Mouse (Mus musculus): ENCODE data around the gene Zkscan8. TPM values are rescaled to one million over a fixed set of nuclear protein-coding genes. Genes with fewer than 3 reads are reported as not detected.
"Not testable (repeated sequence)": the region's sequence is repeated elsewhere in the genome, so short reads cannot be mapped to it uniquely, and the experiment has no call there.

The Zkscan8 gene
- 5.0 and 6.7 TPM in 2 replicates for polyA plus RNA-seq (2016; fragmentation: Nextera tagmentation; extraction: Ambion mirVana)

GRCm38 (mm10) chr13:21530781-21531201 lies at the start of gene Zkscan8:
Gene Zkscan8, minus strand, starts transcription at chr13:21531120.
- Histone ChIP-seq H3K9me3 (no peaks in the 10 kb centered on the region), H3K27me3 (ENCODE audit: insufficient read depth, poor library complexity, severe bottlenecking) (no peaks in the 10 kb centered on the region), H3K4me3 (peak within 1 kb of the TSS; percentile 88), H3K4me1 (replicated peaks) (peaks cover 9% of the 10 kb centered on the region), H3K36me3 (peaks cover 12% of the 10 kb centered on the region), H3K27ac (peak within 1 kb of the TSS; percentile 100)
- peak; percentile 92 for DNase-seq (ENCODE audit: low spot score)
- WGBS, result under 1% methylated on average over 39 of the region's 39 CpGs

- Histone ChIP-seq H3K4me3 (no peak within 1 kb of the TSS), H3K4me1 (replicated peaks) (no peaks in the 10 kb centered on the region), H3K27ac (no peak within 1 kb of the TSS), H3K27me3 (ENCODE audit: insufficient read depth, poor library complexity, severe bottlenecking) (no peaks in the 10 kb centered on the region), H3K9me3 (no peaks in the 10 kb centered on the region), H3K36me3 (no peaks in the 10 kb centered on the region)
- no peak for DNase-seq (ENCODE audit: low spot score)
- WGBS, result 59% methylated on average over 1 of the region's 1 CpGs
These were observed 28.9 kb upstream of the Zkscan8 start, which contains the start of gene Olfr1535 for GRCm38 (mm10) chr13:21559793-21560192. Gene Olfr1535, minus strand, starts transcription at chr13:21559893.

- Histone ChIP-seq H3K4me3 (no peak overlapping the region), H3K27ac (no peak overlapping the region), H3K27me3 (ENCODE audit: insufficient read depth, poor library complexity, severe bottlenecking) (no peaks in the 10 kb centered on the region), H3K9me3 (no peaks in the 10 kb centered on the region), H3K4me1 (replicated peaks) (no peaks in the 10 kb centered on the region), H3K36me3 (no peaks in the 10 kb centered on the region)
- DNase-seq (ENCODE audit: low spot score), result no peak
- 68% methylated on average over 3 of the region's 3 CpGs for WGBS
These were observed 19.6 kb upstream of the Zkscan8 start for GRCm38 (mm10) chr13:21550416-21551110.

DNA sequence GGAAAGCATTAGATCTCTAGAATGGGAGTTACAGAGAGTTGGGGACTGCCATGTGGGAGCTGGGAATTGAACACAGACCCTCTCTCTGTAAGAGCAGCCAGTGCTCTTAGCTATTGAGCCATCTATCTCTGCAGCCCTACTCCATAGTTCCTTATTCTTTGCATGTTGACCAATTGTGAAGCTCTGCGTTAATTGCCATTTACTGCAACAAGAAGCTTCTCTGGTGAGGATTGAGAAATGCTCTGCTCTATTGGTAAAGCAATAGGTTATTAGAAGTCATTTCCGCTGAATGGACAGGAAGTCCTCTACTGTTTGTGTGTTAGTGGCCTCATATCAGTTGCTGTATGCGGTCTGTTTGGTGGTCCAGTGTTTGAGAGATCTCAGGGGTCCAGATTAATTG lies 18.6 kb upstream of the Zkscan8 start:
- Histone ChIP-seq H3K4me1 (replicated peaks) (no peaks in the 10 kb centered on the region), H3K9me3 (no peaks in the 10 kb centered on the region), H3K36me3 (no peaks in the 10 kb centered on the region), H3K27me3 (ENCODE audit: insufficient read depth, poor library complexity, severe bottlenecking) (no peaks in the 10 kb centered on the region), H3K27ac (no peak overlapping the region), H3K4me3 (no peak overlapping the region)
- no peak for DNase-seq (ENCODE audit: low spot score)
- WGBS, result 90% methylated on average over 3 of the region's 3 CpGs

DNA sequence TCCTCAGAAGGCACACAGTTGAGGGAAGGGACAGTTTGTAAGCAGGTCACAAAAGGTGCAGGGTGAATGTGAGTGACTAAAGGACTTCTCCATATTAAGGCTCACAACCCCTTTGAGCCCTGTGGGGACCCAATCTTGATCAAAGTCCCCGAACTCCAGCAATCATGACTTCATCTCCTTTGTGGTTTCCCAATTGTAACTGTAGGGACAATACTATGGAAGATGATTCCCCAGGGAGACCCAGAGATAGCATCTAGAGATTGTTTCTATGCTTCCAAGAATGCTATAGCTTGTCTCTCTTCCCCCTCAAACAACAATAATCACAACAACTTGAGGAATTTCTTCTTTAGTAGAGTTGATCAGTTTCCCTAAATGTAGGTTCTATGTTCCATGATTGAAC lies 11.8 kb upstream of the Zkscan8 start, which contains the start of gene Olfr1366:
TSS of gene Olfr1366 (minus strand) at position 101 of the 400 bp plus-strand sequence.
- WGBS, result 73% methylated on average over 1 of the region's 1 CpGs
- Histone ChIP-seq H3K4me1 (replicated peaks) (no peaks in the 10 kb centered on the region), H3K27ac (no peak within 1 kb of the TSS), H3K9me3 (no peaks in the 10 kb centered on the region), H3K4me3 (no peak within 1 kb of the TSS), H3K27me3 (ENCODE audit: insufficient read depth, poor library complexity, severe bottlenecking) (no peaks in the 10 kb centered on the region), H3K36me3 (no peaks in the 10 kb centered on the region)
- no peak for DNase-seq (ENCODE audit: low spot score)

DNA sequence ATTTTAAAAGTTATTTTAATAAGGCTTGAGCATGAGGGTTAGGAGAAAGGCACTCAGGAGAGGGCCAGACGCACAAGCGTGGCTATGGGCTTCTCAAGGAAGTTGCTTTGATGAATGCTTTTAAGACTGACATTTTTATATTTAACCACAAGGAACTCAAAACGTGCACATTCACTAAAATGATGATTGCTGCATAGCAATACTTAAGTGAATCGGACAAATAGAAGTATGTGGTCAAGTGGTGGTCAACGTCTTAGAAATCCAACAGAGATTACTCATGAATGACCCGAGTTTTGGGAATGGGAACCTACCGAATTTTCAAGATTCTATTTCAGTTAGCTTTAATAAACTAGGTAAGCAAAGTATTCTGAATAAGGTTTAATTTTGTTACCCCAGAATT lies 784 bp downstream of the Zkscan8 start:
- Histone ChIP-seq H3K9me3 (no peaks in the 10 kb centered on the region), H3K27ac (no peak overlapping the region; the same call in 1 of the 2 replicates), H3K36me3 (peaks cover 18% of the 10 kb centered on the region), H3K4me3 (peak overlapping the region; percentile 88), H3K27me3 (ENCODE audit: insufficient read depth, poor library complexity, severe bottlenecking) (no peaks in the 10 kb centered on the region), H3K4me1 (replicated peaks) (peaks cover 9% of the 10 kb centered on the region)
- 58% methylated on average over 7 of the region's 7 CpGs for WGBS
- DNase-seq (ENCODE audit: low spot score), result no peak

DNA sequence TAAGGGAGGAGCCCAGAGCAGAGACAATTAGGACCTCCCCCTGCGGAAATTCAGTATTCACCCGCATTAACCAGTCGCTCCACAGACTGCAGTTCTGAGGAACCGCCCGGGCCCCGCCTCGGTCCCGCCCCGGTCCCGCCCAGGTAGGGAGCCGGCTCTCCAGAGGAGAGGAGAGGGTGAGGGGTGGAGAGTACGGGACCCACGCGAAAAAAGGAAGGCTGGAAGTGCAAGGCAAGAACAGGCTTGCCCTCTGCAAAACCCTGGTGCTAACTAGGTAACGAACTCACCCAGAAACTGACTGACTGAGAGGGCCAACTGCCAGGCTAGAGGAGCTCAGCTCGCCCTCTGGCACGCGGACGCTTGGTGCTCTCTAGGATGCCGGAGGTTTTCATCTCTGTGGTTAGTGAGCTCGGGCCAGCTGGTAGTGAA lies 24.7 kb downstream of the Zkscan8 start:
- H3K27me3 ChIP-seq (ENCODE audit: insufficient read depth, poor library complexity, severe bottlenecking), result no peaks in the 10 kb centered on the region
- H3K4me1 ChIP-seq (replicated peaks), result peaks cover 4% of the 10 kb centered on the region; the same call in 1 of the 2 replicates
- H3K36me3 ChIP-seq, result no peaks in the 10 kb centered on the region
- H3K4me3 ChIP-seq, result peak overlapping the region; percentile 72
- peak overlapping the region; percentile 93 for H3K27ac ChIP-seq
- no peaks in the 10 kb centered on the region for H3K9me3 ChIP-seq
- DNase-seq (ENCODE audit: low spot score), result peak; percentile 87
- WGBS, result under 1% methylated on average over 21 of the region's 21 CpGs

GRCm38 (mm10) chr13:21502296-21502695 lies 28.6 kb downstream of the Zkscan8 start:
- Histone ChIP-seq H3K4me1 (replicated peaks) (peaks cover 4% of the 10 kb centered on the region; the same call in 1 of the 2 replicates), H3K27ac (no peak overlapping the region), H3K36me3 (no peaks in the 10 kb centered on the region), H3K9me3 (no peaks in the 10 kb centered on the region), H3K27me3 (ENCODE audit: insufficient read depth, poor library complexity, severe bottlenecking) (no peaks in the 10 kb centered on the region), H3K4me3 (no peak overlapping the region)
- DNase-seq (ENCODE audit: low spot score), result no peak
- 85% methylated on average over 5 of the region's 5 CpGs for WGBS

GRCm38 (mm10) chr13:21501182-21501581 lies 29.7 kb downstream of the Zkscan8 start, which contains the start of gene Gm11273:
Gene Gm11273, minus strand, starts transcription at chr13:21501418.
- H3K36me3 ChIP-seq; H3K27ac ChIP-seq; H3K9me3 ChIP-seq; H3K4me3 ChIP-seq; H3K4me1 ChIP-seq (replicated peaks); H3K27me3 ChIP-seq (ENCODE audit: insufficient read depth, poor library complexity, severe bottlenecking); DNase-seq (ENCODE audit: low spot score): not testable (repeated sequence)
- WGBS, result 94% methylated on average over 17 of the region's 17 CpGs

DNA sequence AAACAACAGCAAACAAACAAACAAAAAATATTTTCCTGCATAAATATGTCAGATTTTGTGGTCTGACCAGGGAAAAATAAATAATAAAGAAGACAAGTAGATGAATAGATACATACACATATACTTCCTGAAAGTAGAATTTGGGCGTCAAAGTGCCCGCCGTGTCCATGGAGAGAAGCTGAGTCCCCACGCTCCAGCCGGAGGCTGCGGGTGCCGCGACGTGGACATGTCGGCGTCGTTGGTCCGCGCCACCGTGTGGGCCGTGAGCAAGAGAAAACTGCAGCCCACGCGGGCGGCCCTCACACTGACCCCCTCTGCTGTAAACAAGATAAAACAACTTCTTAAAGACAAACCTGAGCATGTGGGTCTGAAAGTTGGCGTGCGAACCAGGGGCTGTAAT lies 35.8 kb downstream of the Zkscan8 start, which contains the start of gene AK157302:
TSS of gene AK157302 (plus strand) at position 144 of the 400 bp plus-strand sequence.
- H3K4me1 ChIP-seq (replicated peaks), result no peaks in the 10 kb centered on the region
- DNase-seq (ENCODE audit: low spot score), result no peak
- H3K4me3 ChIP-seq, result no peak within 1 kb of the TSS
- 93% methylated on average over 21 of the region's 21 CpGs for WGBS
- H3K27ac ChIP-seq, result no peak within 1 kb of the TSS
- H3K27me3 ChIP-seq (ENCODE audit: insufficient read depth, poor library complexity, severe bottlenecking), result no peaks in the 10 kb centered on the region
- H3K9me3 ChIP-seq, result no peaks in the 10 kb centered on the region
- H3K36me3 ChIP-seq, result no peaks in the 10 kb centered on the region

- no peak overlapping the region for H3K4me3 ChIP-seq
- no peaks in the 10 kb centered on the region for H3K4me1 ChIP-seq (replicated peaks)
- DNase-seq (ENCODE audit: low spot score), result no peak
- H3K27me3 ChIP-seq (ENCODE audit: insufficient read depth, poor library complexity, severe bottlenecking), result no peaks in the 10 kb centered on the region
- no peak overlapping the region for H3K27ac ChIP-seq
- H3K36me3 ChIP-seq, result no peaks in the 10 kb centered on the region
- no peaks in the 10 kb centered on the region for H3K9me3 ChIP-seq
- 94% methylated on average over 5 of the region's 5 CpGs for WGBS
These were observed 38.1 kb downstream of the Zkscan8 start for GRCm38 (mm10) chr13:21492847-21493246.

GRCm38 (mm10) chr13:21486881-21487280 lies 44.0 kb downstream of the Zkscan8 start:
- Histone ChIP-seq H3K9me3 (peaks cover 6% of the 10 kb centered on the region; the same call in 1 of the 2 replicates), H3K36me3 (peaks cover 19% of the 10 kb centered on the region), H3K27ac (no peak overlapping the region), H3K4me3 (no peak overlapping the region), H3K4me1 (replicated peaks) (no peaks in the 10 kb centered on the region), H3K27me3 (ENCODE audit: insufficient read depth, poor library complexity, severe bottlenecking) (no peaks in the 10 kb centered on the region)
- 91% methylated on average over 1 of the region's 1 CpGs for WGBS
- no peak for DNase-seq (ENCODE audit: low spot score)
